Mouse (Mus musculus) NIH3T3 (cell line): ENCODE measurements around the gene Tmem199.
A peak's percentile ranks its signal among the peaks of the same experiment; 100 is the strongest.

Experiments used
- DNase-seq: peaks from one replicate; pipeline ENCODE4 v3.0.0-alpha.2; 2012; ENCODE audit warnings: low read depth

Gene Tmem199

DNA sequence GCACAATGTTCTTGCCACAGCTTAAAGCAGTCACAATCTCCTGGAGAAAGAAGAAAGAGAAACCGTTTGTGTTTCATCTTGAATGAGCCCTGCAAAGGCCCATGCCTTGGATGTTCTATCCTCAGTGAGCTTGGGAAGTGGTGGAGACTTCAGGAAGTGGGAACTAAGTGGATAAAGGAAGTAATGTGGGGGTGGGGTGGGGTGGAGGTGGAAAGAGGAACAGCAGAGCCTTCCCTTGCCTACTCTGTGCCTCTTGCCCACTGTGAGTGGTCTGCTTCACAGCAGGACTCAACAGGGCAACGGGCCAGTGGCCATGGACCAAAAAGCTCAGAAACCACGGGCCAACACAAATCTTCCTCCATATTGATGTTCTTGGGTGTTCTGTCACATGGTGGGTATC is 36.7 kb downstream of the Tmem199 start:
- no peak for DNase-seq

DNA sequence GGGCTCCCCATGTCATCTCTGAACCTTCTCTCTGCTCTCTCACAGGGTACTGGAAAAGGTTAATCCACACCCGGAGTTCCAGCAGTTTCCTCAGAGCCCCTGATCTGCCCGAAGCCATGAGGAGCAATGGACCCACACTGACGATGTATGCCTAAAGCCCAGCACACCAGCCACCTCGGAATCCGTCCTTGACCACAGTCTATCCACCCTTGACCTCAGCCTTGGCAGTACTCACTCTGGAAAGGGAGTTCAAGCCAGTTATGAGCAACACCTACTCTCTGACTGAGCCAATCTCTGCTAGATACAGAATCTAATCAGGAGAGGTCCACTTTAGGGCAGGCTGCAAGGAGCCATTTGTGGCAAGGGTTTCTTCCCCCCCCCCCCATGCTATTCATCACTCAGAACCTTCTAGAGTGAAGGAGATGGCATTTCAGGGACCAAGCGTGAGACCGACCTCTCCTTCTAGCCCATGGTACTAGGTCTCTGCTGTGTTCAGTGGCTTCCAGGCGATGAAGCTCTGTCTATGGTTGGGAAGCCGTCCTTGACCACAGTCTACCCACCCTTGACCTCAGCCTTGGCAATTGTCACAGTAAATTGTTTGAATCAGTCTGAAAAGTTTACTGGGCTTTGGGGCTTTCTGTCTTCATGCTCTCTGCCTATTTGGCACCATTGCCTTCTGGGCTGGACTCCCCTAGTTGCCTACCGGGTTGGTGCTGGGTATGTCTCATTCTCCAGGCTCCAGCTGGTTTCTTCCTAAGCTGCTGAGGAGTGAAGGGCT is 40.5 kb downstream of the Tmem199 start:
- DNase-seq = no peak

DNA sequence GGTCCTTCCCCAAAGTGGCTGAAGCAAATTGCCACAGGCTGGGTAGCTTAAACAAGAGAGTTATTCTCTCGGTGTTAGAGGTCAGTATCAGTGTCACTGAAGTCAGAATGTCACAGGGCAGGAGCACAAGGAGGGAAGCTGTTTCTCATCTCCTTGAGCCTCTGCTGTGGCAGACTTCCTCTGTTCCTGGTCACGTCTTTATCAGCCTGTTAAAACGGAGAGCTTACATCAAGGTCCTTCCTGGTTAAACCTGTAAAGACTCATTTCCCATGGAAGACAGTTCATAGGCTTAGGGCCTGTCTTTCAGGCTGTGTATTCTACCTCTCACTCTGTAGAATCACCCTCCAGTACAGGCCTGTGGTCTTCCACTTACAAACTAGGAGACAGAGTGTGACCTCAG is 44.0 kb downstream of the Tmem199 start:
- no peak for DNase-seq

DNA sequence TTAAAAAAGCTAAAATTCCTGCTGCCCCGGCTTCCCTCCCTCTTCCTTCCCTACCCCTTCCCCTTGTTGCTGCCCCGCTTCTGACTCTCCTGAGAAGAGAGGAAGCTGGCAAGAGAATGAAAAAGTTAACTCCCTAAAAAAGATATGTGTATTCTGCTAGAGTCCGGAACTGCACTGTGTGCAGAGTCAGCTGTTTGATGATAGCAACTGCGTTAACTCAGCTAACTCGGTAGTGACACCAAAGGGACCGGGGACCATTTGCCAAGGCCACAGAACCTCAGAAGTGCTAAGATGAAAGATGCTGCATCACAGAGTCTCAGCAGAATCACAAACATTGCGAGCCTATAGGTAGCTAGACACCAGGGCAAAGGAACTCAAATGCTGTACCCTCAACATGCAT is 44.5 kb downstream of the Tmem199 start:
- DNase-seq = no peak

DNA sequence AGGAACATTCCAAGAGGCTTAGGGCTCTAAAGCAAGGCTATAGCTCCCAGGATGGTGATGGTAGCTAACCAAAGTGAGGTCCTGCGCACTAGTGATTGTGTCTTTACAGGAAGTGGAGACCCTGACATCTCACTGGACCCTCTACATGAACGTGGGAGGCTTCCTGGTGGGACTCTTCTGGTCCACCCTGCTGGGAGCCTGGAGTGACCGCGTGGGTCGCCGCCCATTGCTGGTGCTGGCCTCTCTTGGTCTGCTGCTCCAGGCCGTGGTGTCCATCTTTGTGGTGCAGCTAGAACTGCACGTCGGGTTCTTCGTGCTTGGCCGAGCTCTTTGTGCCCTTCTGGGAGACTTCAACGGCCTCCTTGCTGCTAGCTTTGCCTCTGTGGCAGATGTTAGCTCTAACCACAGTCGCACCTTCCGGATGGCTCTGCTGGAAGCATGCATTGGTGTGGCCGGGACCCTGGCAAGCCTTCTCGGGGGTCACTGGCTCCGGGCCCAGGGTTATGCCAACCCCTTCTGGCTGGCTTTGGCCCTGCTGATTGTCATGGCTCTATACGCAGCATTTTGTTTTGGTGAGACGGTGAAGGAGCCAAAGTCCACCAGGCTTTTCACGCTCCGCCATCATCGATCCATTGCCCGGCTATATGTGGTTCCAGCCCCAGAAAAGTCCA is 45.6 kb downstream of the Tmem199 start:
- no peak for DNase-seq

DNA sequence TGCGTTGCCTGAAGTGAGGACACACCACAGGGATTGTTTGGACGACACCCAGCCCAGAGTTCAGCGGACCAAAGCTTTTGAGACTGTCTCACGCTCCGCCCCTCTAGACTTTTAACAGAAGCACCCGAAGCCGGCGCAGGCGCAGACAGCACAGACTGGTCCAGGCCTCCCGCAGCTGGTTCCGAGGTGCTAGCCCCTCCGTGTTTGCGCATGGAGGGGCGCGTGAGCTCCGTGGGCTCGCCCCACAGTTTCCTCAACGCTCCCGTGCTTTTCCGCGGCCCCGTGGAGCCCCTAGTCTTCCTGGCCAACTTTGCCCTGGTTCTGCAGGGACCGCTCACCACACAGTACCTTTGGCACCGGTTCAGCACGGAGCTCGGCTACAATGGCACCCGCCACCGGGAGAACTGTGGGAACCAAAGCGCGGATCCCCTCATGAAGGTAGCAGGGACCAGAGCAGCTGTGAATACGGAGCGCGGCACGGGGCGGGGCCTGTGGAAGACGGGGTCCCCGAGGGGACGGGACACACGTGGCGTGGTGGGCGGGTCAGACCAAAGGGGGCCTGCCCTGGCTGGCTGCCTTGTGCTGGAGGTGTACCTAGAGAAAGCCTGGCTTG is 46.3 kb downstream of the Tmem199 start, which contains the start of gene Slc46a1:
TSS of gene Slc46a1 (plus strand) at position 130 of the 613 bp plus-strand sequence.
- peak; percentile 91 for DNase-seq

DNA sequence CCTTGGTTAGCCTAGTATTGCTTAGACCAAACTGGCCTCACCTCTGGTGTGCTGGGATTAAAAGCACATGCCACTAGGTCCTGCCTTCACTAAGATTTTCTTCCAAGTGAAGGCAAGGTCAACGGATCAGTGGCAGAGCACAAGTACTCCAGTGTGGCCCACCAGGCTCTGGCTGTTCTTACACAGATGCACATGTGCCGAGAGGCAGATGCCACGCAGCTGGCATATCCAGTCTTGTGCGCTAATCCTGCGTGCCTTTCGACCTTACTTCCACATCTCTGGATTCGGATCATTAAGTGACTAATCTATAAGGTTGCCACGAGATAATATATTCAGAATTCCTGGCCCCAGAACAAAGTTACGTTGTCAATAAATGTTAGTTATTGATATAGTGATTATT is 46.9 kb downstream of the Tmem199 start:
- DNase-seq = no peak

DNA sequence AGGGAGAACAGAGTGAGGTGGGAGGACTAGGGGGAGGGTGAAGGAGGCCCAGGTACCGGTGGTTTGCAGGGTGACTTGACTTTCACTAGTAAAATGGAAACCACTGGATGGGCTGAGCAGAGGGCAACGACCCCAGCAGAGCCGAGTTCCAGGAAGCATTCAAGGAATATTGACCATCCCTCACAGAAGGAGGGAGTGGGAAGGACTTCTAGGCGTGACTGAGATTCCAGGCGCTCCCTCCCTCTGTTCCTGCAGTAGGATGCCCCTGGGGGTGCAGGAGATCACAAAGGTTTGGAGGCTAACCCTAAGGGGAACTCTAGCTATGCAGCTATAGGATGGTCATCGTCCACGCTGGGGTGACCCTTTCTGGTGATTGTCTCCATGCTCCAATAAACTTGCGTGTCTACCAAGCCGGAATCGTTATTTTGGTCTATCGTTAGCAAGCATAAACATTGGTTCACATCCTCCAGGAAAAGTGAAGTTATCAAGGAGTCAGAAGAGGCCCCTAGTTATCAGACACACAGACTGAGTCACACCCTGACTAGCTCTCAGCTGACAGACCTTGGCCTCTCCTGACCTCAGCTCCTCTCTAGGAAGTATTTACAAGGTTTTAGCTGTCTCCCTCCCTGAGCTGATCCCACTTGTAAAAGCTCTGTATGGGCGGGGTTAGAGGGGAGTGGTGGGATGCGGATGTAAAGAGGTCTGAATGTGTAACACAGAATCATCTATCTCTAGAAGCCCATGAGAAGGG is 48.5 kb downstream of the Tmem199 start:
- no peak for DNase-seq

DNA sequence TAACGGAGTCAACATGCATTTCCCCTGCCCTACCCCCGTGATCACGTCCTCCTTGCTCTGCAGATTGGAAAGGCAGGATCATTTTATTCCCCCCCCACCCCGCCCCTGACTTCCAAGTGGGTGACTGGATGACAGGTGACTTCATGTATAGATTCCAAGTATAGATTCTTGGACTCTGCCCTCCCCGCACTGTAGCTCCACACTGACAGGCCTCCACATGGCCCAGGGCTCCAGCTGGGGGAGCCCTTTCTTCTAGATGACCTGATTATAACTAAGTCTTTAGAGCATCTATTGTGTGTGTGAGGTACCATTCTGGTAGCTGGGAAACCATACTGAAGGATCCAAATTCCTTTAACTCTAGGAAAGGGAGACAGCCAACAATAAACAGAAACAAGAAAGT is 49.3 kb downstream of the Tmem199 start:
- no peak for DNase-seq

DNA sequence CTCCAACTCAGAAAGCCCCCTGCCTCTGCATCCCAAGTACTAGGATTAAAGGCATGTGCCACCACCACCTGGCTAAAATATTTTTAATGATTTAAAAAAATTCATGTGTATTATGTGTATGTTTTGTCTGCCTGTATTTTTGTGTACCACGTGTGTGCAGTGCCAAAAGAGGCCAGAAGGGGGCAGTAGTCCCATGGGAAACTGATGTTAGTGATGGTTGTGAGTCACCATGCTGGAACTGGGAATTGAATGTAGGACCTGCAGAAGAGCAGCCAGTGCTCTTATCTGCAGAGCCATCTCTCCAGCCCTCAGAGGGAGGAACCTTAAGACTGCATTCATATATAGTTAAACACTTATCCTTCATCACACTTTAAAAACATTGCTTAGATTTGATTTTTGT is 50.1 kb downstream of the Tmem199 start:
- DNase-seq = peak; percentile 53

DNA sequence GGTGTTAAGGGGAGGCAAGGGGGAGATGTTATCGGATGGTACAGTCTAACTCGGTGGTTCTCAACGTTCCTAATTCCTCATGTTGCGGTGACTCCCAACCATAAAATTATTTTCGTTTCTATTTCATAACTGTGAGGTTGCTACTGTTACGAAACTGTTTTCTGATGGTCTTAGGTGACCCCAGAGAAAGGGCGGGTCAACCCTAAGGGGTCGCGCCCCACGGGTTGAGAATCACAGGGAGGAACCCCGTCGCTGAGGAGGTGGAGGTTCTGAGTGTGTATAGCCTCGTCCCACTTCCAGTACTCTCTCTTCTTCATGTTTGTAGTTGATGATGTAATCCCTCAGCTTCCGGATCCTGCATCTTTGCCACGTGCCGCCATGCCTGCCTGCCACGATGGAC is 53.2 kb downstream of the Tmem199 start:
- DNase-seq = no peak
